Mouse (Mus musculus) neural tube, embryonic 15.5 days (tissue): ENCODE data around the gene Parva. TPM values are rescaled to one million over a fixed set of nuclear protein-coding genes. Genes with fewer than 3 reads are reported as not detected.
A peak's percentile ranks its signal among the peaks of the same experiment; 100 is the strongest.

Experiments
- ATAC-seq: fragments of 200-750 bp; cut with Nextera tagmentation; 2 replicates; pipeline ENCODE4 v1.8.0; 2017; ENCODE audit warnings: mild to moderate bottlenecking, moderate TSS enrichment, moderate library complexity; ENCODE audit not compliant: low FRiP score
- H3K27ac ChIP-seq: fragments of 300-500 bp; sonication (generic); replicated peaks from 2 replicates; pipeline ENCODE4 v1.5.1; 2015; ENCODE audit warnings: mild to moderate bottlenecking, inconsistent platforms
- H3K27me3 ChIP-seq: fragments of 300-500 bp; sonication (generic); replicated peaks from 2 replicates; pipeline ENCODE4 v1.6.1; 2015; ENCODE audit warnings: inconsistent platforms
- H3K36me3 ChIP-seq: fragments of 300-500 bp; sonication (generic); 2 replicates; pipeline ENCODE4 v1.6.1; 2015; ENCODE audit warnings: inconsistent platforms
- H3K4me1 ChIP-seq: fragments of 300-500 bp; sonication (generic); 2 replicates; pipeline ENCODE4 v1.6.1; 2015; ENCODE audit warnings: inconsistent platforms
- H3K4me2 ChIP-seq: fragments of 300-500 bp; sonication (generic); 2 replicates; pipeline ENCODE4 v1.6.1; 2015; ENCODE audit warnings: inconsistent platforms, mild to moderate bottlenecking, moderate library complexity
- H3K4me3 ChIP-seq: fragments of 300-500 bp; sonication (generic); replicated peaks from 2 replicates; pipeline ENCODE4 v1.5.1; 2015; ENCODE audit warnings: mild to moderate bottlenecking, inconsistent platforms
- H3K9ac ChIP-seq: fragments of 300-500 bp; sonication (generic); replicated peaks from 2 replicates; pipeline ENCODE4 v1.6.1; 2015; ENCODE audit warnings: mild to moderate bottlenecking, inconsistent platforms
- H3K9me3 ChIP-seq: fragments of 300-500 bp; sonication (generic); replicated peaks from 2 replicates; pipeline ENCODE4 v1.6.1; 2016; ENCODE audit warnings: inconsistent platforms
- WGBS: fragments of 180-500 bp; shearing (Covaris S2); methylation state at CpG from one replicate; pipeline ENCODE4 v1.1.7; 2015; ENCODE audit warnings: mixed read lengths; 5-methylcytosine and 5-hydroxymethylcytosine counted together
- polyA plus RNA-seq: library from polyadenylated mRNA; unstranded; fragments of >200 nt; fragmentation: Nextera tagmentation; extraction: Ambion mirVana; gene quantifications from 2 replicates; pipeline ENCODE4 v1.2.1, GENCODE M21; 2015

Gene Parva
- polyA plus RNA-seq, 1 experiment from 2014 or later = 23.7 TPM

- H3K4me1 ChIP-seq = peaks cover 9% of the 10 kb centered on the region; the same call in 1 of the 2 replicates
- H3K27ac ChIP-seq = no peak overlapping the region
- H3K36me3 ChIP-seq = no peaks in the 10 kb centered on the region
- H3K4me2 ChIP-seq = no peak overlapping the region
- no peaks in the 10 kb centered on the region for H3K27me3 ChIP-seq
- no peaks in the 10 kb centered on the region for H3K9me3 ChIP-seq
- H3K9ac ChIP-seq = no peak overlapping the region
- no peak for ATAC-seq
- 82% methylated on average over 5 of the region's 5 CpGs for WGBS
- H3K4me3 ChIP-seq = no peak overlapping the region
Measured at GRCm38 (mm10) chr7:112455566-112456110, 28.3 kb downstream of the Parva start.

- H3K4me3 ChIP-seq = no peak overlapping the region
- WGBS = 95% methylated on average over 4 of the region's 4 CpGs
- no peaks in the 10 kb centered on the region for H3K9me3 ChIP-seq
- no peaks in the 10 kb centered on the region for H3K27me3 ChIP-seq
- no peak overlapping the region for H3K9ac ChIP-seq
- no peak overlapping the region for H3K27ac ChIP-seq
- H3K36me3 ChIP-seq = no peaks in the 10 kb centered on the region
- ATAC-seq = no peak
- peaks cover 9% of the 10 kb centered on the region; the same call in 1 of the 2 replicates for H3K4me1 ChIP-seq
- H3K4me2 ChIP-seq = no peak overlapping the region
Measured at GRCm38 (mm10) chr7:112457373-112457772, 30.1 kb downstream of the Parva start.

- H3K36me3 ChIP-seq = no peaks in the 10 kb centered on the region
- no peak for ATAC-seq
- H3K27ac ChIP-seq = no peak overlapping the region
- no peak overlapping the region for H3K4me3 ChIP-seq
- no peak overlapping the region for H3K4me2 ChIP-seq
- no peaks in the 10 kb centered on the region for H3K9me3 ChIP-seq
- 90% methylated on average over 4 of the region's 4 CpGs for WGBS
- H3K9ac ChIP-seq = no peak overlapping the region
- H3K4me1 ChIP-seq = peaks cover 9% of the 10 kb centered on the region; the same call in 1 of the 2 replicates
- no peaks in the 10 kb centered on the region for H3K27me3 ChIP-seq
Measured at GRCm38 (mm10) chr7:112457920-112458319, 30.6 kb downstream of the Parva start.

GRCm38 (mm10) chr7:112458440-112458839, 31.1 kb downstream of the Parva start:
- Histone ChIP-seq H3K27me3 (no peaks in the 10 kb centered on the region), H3K27ac (no peak overlapping the region), H3K4me1 (peaks cover 9% of the 10 kb centered on the region; the same call in 1 of the 2 replicates), H3K9me3 (no peaks in the 10 kb centered on the region), H3K36me3 (no peaks in the 10 kb centered on the region), H3K4me2 (no peak overlapping the region), H3K9ac (no peak overlapping the region), H3K4me3 (no peak overlapping the region)
- WGBS = 70% methylated on average over 5 of the region's 5 CpGs
- ATAC-seq = no peak

- WGBS = 13% methylated on average over 2 of the region's 2 CpGs
- no peak for ATAC-seq
Measured at GRCm38 (mm10) chr7:112463074-112463473, 35.8 kb downstream of the Parva start.

GRCm38 (mm10) chr7:112465920-112466319, 38.6 kb downstream of the Parva start:
- H3K27ac ChIP-seq = no peak overlapping the region
- H3K4me2 ChIP-seq = no peak overlapping the region
- H3K27me3 ChIP-seq = no peaks in the 10 kb centered on the region
- H3K36me3 ChIP-seq = no peaks in the 10 kb centered on the region
- no peak overlapping the region for H3K4me3 ChIP-seq
- H3K9ac ChIP-seq = no peak overlapping the region
- no peaks in the 10 kb centered on the region for H3K9me3 ChIP-seq
- ATAC-seq = no peak
- peaks cover 10% of the 10 kb centered on the region; the same call in 1 of the 2 replicates for H3K4me1 ChIP-seq
- 84% methylated on average over 3 of the region's 3 CpGs for WGBS

More at GRCm38 (mm10) chr7:112463074-112463473, 35.8 kb downstream of the Parva start:
- H3K9ac ChIP-seq = no peak overlapping the region
- no peak overlapping the region for H3K4me3 ChIP-seq
- peaks cover 12% of the 10 kb centered on the region; the same call in 1 of the 2 replicates for H3K4me1 ChIP-seq
- H3K27me3 ChIP-seq = no peaks in the 10 kb centered on the region
- no peaks in the 10 kb centered on the region for H3K9me3 ChIP-seq
- H3K27ac ChIP-seq = no peak overlapping the region
- H3K36me3 ChIP-seq = no peaks in the 10 kb centered on the region
- no peak overlapping the region for H3K4me2 ChIP-seq

GRCm38 (mm10) chr7:112466786-112467185, 39.5 kb downstream of the Parva start:
- Histone ChIP-seq H3K36me3 (no peaks in the 10 kb centered on the region), H3K4me1 (peaks cover 15% of the 10 kb centered on the region; the same call in 1 of the 2 replicates), H3K4me3 (no peak overlapping the region), H3K4me2 (no peak overlapping the region), H3K27ac (no peak overlapping the region), H3K9ac (no peak overlapping the region), H3K9me3 (no peaks in the 10 kb centered on the region), H3K27me3 (no peaks in the 10 kb centered on the region)
- ATAC-seq = no peak
- 74% methylated on average over 3 of the region's 3 CpGs for WGBS

- 20% methylated on average over 11 of the region's 11 CpGs for WGBS
Measured at GRCm38 (mm10) chr7:112467687-112468111, 40.4 kb downstream of the Parva start.

GRCm38 (mm10) chr7:112469817-112470216, 42.5 kb downstream of the Parva start:
- Histone ChIP-seq H3K4me1 (peaks cover 31% of the 10 kb centered on the region), H3K9ac (no peak overlapping the region), H3K36me3 (no peaks in the 10 kb centered on the region), H3K9me3 (no peaks in the 10 kb centered on the region), H3K27ac (no peak overlapping the region), H3K27me3 (no peaks in the 10 kb centered on the region), H3K4me2 (no peak overlapping the region), H3K4me3 (no peak overlapping the region)
- no peak for ATAC-seq
- WGBS = 42% methylated on average over 5 of the region's 5 CpGs

More at GRCm38 (mm10) chr7:112467687-112468111, 40.4 kb downstream of the Parva start:
- no peak overlapping the region for H3K9ac ChIP-seq
- peaks cover 18% of the 10 kb centered on the region; the same call in 1 of the 2 replicates for H3K4me1 ChIP-seq
- H3K4me2 ChIP-seq = no peak overlapping the region
- peak overlapping the region; percentile 42 for H3K27ac ChIP-seq
- no peak overlapping the region for H3K4me3 ChIP-seq
- ATAC-seq = no peak; the same call in 1 of the 2 replicates
- no peaks in the 10 kb centered on the region for H3K36me3 ChIP-seq
- no peaks in the 10 kb centered on the region for H3K27me3 ChIP-seq
- H3K9me3 ChIP-seq = no peaks in the 10 kb centered on the region

- H3K36me3 ChIP-seq = no peaks in the 10 kb centered on the region
- 44% methylated on average over 7 of the region's 7 CpGs for WGBS
- no peaks in the 10 kb centered on the region for H3K27me3 ChIP-seq
- H3K4me2 ChIP-seq = no peak overlapping the region
- no peak overlapping the region for H3K27ac ChIP-seq
- H3K9ac ChIP-seq = no peak overlapping the region
- no peak overlapping the region for H3K4me3 ChIP-seq
- H3K4me1 ChIP-seq = peaks cover 31% of the 10 kb centered on the region
- 0 out of 2 replicates have a peak, but pooled peaks have one; percentile 35 for ATAC-seq
- H3K9me3 ChIP-seq = no peaks in the 10 kb centered on the region
Measured at GRCm38 (mm10) chr7:112471316-112471715, 44.0 kb downstream of the Parva start.

- no peaks in the 10 kb centered on the region for H3K36me3 ChIP-seq
- no peak overlapping the region for H3K9ac ChIP-seq
- no peak for ATAC-seq
- H3K4me1 ChIP-seq = peaks cover 31% of the 10 kb centered on the region
- no peak overlapping the region for H3K4me3 ChIP-seq
- H3K9me3 ChIP-seq = no peaks in the 10 kb centered on the region
- no peaks in the 10 kb centered on the region for H3K27me3 ChIP-seq
- H3K4me2 ChIP-seq = no peak overlapping the region
- H3K27ac ChIP-seq = no peak overlapping the region
- WGBS = 78% methylated on average over 10 of the region's 10 CpGs
Measured at GRCm38 (mm10) chr7:112472024-112472707, 44.9 kb downstream of the Parva start.

GRCm38 (mm10) chr7:112472708-112473281, 45.5 kb downstream of the Parva start:
- Histone ChIP-seq H3K9me3 (no peaks in the 10 kb centered on the region), H3K4me3 (no peak overlapping the region), H3K4me1 (peaks cover 26% of the 10 kb centered on the region), H3K4me2 (no peak overlapping the region), H3K9ac (no peak overlapping the region), H3K27ac (no peak overlapping the region), H3K27me3 (no peaks in the 10 kb centered on the region), H3K36me3 (no peaks in the 10 kb centered on the region)
- 67% methylated on average over 9 of the region's 9 CpGs for WGBS
- ATAC-seq = no peak
